Mouse (Mus musculus) limb, embryonic 10.5 days (tissue): Measurements from ENCODE around the gene Man1c1. TPM values are rescaled to one million over a fixed set of nuclear protein-coding genes. Genes with fewer than 3 reads are reported as not detected.

Experiments used
- DNase-seq: peaks from one replicate; pipeline ENCODE4 v3.0.0-alpha.2; 2017; ENCODE audit warnings: low spot score
- H3K27ac ChIP-seq: fragments of 300-500 bp; sonication (generic); 2 replicates; pipeline ENCODE4 v1.5.1; 2016; ENCODE audit warnings: mild to moderate bottlenecking
- H3K27me3 ChIP-seq: fragments of 300-500 bp; sonication (generic); 2 replicates; pipeline ENCODE4 v1.6.1; 2016; ENCODE audit warnings: low read depth, mild to moderate bottlenecking; ENCODE audit not compliant: poor library complexity, severe bottlenecking
- H3K36me3 ChIP-seq: fragments of 300-500 bp; sonication (generic); 2 replicates; pipeline ENCODE4 v1.6.1; 2016; ENCODE audit warnings: mild to moderate bottlenecking, moderate library complexity
- H3K4me1 ChIP-seq: fragments of 300-500 bp; sonication (generic); 2 replicates; pipeline ENCODE4 v1.6.1; 2016
- H3K4me3 ChIP-seq: fragments of 300-500 bp; sonication (generic); 2 replicates; pipeline ENCODE4 v1.5.1; 2016; ENCODE audit warnings: mild to moderate bottlenecking, moderate library complexity
- H3K9me3 ChIP-seq: fragments of 300-500 bp; sonication (generic); replicated peaks from 2 replicates; pipeline ENCODE4 v1.6.1; 2016; ENCODE audit warnings: mild to moderate bottlenecking
- WGBS: fragments of 180-500 bp; shearing (Covaris S2); methylation state at CpG from one replicate; pipeline ENCODE4 v1.1.7; 2016; 5-methylcytosine and 5-hydroxymethylcytosine counted together
- polyA plus RNA-seq: library from polyadenylated mRNA; unstranded; fragments of >200 nt; fragmentation: Nextera tagmentation; extraction: Ambion mirVana; gene quantifications from 2 replicates; pipeline ENCODE4 v1.2.1, GENCODE M21; 2016

Gene Man1c1
- polyA plus RNA-seq: 1.6 and 2.0 TPM in 2 replicates

GRCm38 (mm10) chr4:134703835-134704546 lies at the start of gene Man1c1:
Man1c1 (minus strand) TSS chr4:134704290.
- under 1% methylated on average over 80 of the region's 81 CpGs for WGBS
- peaks cover 36% of the 10 kb centered on the region for H3K4me1 ChIP-seq
- peak within 1 kb of the TSS; percentile 81 for H3K27ac ChIP-seq
- peak; percentile 100 for DNase-seq
- no peaks in the 10 kb centered on the region for H3K36me3 ChIP-seq
- peaks cover 37% of the 10 kb centered on the region for H3K27me3 ChIP-seq
- H3K9me3 ChIP-seq: no peaks in the 10 kb centered on the region
- peak within 1 kb of the TSS; percentile 71 for H3K4me3 ChIP-seq

GRCm38 (mm10) chr4:134753516-134754261 lies 49.6 kb upstream of the Man1c1 start:
- Histone ChIP-seq H3K27me3 (no peaks in the 10 kb centered on the region), H3K4me3 (peak overlapping the region; percentile 2; the same call in 1 of the 2 replicates), H3K4me1 (peaks cover 90% of the 10 kb centered on the region), H3K9me3 (no peaks in the 10 kb centered on the region), H3K27ac (peak overlapping the region; percentile 65), H3K36me3 (peaks cover 11% of the 10 kb centered on the region)
- 53% methylated on average over 17 of the region's 17 CpGs for WGBS
- DNase-seq: no peak

GRCm38 (mm10) chr4:134752911-134753426 lies 48.9 kb upstream of the Man1c1 start:
- H3K4me3 ChIP-seq: no peak overlapping the region
- H3K36me3 ChIP-seq: peaks cover 15% of the 10 kb centered on the region
- H3K27me3 ChIP-seq: no peaks in the 10 kb centered on the region
- no peaks in the 10 kb centered on the region for H3K9me3 ChIP-seq
- WGBS: 50% methylated on average over 11 of the region's 11 CpGs
- DNase-seq: peak; percentile 59
- H3K27ac ChIP-seq: peak overlapping the region; percentile 65
- H3K4me1 ChIP-seq: peaks cover 87% of the 10 kb centered on the region

GRCm38 (mm10) chr4:134751682-134752380 lies 47.7 kb upstream of the Man1c1 start:
- Histone ChIP-seq H3K9me3 (no peaks in the 10 kb centered on the region), H3K27ac (peak overlapping the region; percentile 65), H3K27me3 (no peaks in the 10 kb centered on the region), H3K36me3 (peaks cover 26% of the 10 kb centered on the region), H3K4me1 (peaks cover 83% of the 10 kb centered on the region), H3K4me3 (no peak overlapping the region)
- DNase-seq: no peak
- 72% methylated on average over 18 of the region's 18 CpGs for WGBS

DNA sequence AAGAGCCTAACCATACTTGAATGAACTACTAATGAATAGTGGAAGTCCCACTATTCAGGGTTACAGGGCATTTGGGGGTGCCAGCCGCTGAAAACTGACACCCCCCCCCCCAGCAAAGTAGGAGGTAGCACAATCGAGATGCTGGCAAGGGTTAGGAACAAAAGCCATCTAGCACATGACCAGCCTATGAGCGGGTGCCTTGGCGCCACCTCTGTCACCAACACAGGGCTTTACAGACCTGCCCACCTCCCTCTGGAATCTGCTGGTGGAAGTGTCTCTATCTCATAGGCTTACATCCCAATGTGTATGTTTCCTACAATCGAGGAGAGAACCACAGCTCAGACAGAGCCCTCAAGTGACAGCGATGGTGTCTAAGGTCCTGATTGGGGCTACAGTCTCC lies 46.7 kb upstream of the Man1c1 start:
- Histone ChIP-seq H3K36me3 (peaks cover 36% of the 10 kb centered on the region), H3K27ac (peak overlapping the region; percentile 37)

GRCm38 (mm10) chr4:134750263-134750662 lies 46.2 kb upstream of the Man1c1 start:
- no peak for DNase-seq
- H3K27ac ChIP-seq: peak overlapping the region; percentile 37; the same call in 1 of the 2 replicates
- peaks cover 40% of the 10 kb centered on the region for H3K36me3 ChIP-seq

More for the DNA sequence above, 46.7 kb upstream of the Man1c1 start:
- no peaks in the 10 kb centered on the region for H3K27me3 ChIP-seq
- no peaks in the 10 kb centered on the region for H3K9me3 ChIP-seq
- peaks cover 74% of the 10 kb centered on the region for H3K4me1 ChIP-seq
- WGBS: 86% methylated on average over 6 of the region's 6 CpGs
- DNase-seq: no peak
- H3K4me3 ChIP-seq: no peak overlapping the region

GRCm38 (mm10) chr4:134749301-134750030 lies 45.4 kb upstream of the Man1c1 start:
- Histone ChIP-seq H3K4me3 (no peak overlapping the region), H3K27me3 (no peaks in the 10 kb centered on the region), H3K4me1 (peaks cover 61% of the 10 kb centered on the region), H3K36me3 (peaks cover 44% of the 10 kb centered on the region), H3K27ac (peak overlapping the region; percentile 37), H3K9me3 (no peaks in the 10 kb centered on the region)
- 70% methylated on average over 21 of the region's 21 CpGs for WGBS
- DNase-seq: no peak

More at GRCm38 (mm10) chr4:134750263-134750662, 46.2 kb upstream of the Man1c1 start:
- no peak overlapping the region for H3K4me3 ChIP-seq
- H3K9me3 ChIP-seq: no peaks in the 10 kb centered on the region
- H3K4me1 ChIP-seq: peaks cover 68% of the 10 kb centered on the region
- WGBS: 79% methylated on average over 5 of the region's 5 CpGs
- H3K27me3 ChIP-seq: no peaks in the 10 kb centered on the region

DNA sequence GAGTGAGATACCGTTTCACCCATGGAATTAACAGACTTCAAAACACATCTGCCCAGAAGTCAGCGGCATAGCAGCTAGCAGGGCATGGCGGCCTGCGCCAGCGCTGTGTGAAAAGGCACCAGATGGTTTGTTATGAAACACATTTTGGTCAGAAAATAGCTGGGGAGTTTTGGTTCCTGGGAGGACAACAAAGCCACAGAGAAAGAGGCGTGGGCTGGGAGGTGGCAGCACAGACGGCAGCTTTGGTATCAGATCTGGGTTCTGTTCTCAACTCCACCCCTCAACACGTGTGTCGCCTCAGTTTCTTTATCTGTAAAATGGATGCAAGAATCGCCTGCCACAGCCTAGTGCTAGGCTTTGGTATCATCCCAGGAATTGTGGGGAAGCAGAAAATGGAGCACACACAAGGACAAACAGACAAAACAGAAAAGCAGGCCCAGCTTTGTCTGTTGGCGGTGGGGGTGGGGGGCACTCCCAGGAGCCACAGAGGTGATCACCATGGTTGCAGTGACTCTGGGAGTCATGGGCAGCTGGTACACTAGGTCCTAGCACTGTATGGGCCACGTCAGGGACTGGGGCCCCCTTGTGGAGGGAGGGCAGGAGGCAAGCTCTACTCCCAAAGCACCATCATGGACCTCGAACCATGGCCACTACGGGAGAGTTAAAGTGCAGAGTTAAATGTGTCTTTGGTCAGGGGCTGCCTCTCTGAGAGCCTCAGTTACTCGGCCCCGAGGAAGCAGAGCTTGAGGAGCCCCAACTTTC lies 42.0 kb upstream of the Man1c1 start:
- WGBS: 91% methylated on average over 16 of the region's 16 CpGs
- H3K27ac ChIP-seq: no peak overlapping the region
- no peaks in the 10 kb centered on the region for H3K9me3 ChIP-seq
- no peak for DNase-seq
- peaks cover 42% of the 10 kb centered on the region for H3K4me1 ChIP-seq
- H3K27me3 ChIP-seq: 0 out of 2 replicates have a peak, but pooled peaks cover 8% of the 10 kb centered on the region
- H3K36me3 ChIP-seq: peaks cover 44% of the 10 kb centered on the region
- no peak overlapping the region for H3K4me3 ChIP-seq

DNA sequence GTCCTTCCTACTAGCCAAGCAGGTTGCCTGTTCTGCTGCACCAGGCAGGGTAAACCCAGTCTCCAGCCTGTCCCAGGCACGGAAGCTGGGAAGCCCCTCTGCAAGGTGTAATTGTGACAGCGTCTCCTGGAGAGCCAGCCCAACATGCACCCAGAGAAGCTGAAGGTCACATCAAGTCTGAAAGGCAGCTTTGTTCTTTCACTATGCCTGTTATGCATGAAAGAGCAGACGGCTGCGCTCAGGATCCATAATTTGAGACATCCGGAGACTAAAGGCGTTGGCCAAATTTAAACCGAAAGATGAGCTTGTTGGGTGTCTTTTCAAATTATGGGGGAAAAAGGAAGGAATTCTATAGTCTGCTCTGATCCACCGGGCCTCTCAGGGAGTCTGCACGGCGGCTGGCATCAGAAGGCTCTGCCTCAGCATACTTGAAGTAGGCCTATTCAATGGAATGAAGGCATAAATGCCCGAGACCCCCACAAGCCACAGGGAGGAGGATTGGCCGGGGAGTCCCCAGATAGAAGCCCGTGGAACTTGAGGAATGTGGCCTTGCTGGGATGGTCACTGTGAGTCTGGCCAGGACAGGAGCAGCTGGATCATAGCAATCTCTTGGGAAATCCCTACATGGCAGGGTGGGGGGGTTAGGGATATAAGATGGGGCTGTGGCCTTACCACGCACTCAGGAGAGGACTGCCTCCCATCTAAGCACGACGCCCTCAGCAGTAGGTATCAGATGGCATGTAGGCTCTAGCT lies 40.0 kb upstream of the Man1c1 start:
- Histone ChIP-seq H3K27me3 (0 out of 2 replicates have a peak, but pooled peaks cover 14% of the 10 kb centered on the region), H3K9me3 (no peaks in the 10 kb centered on the region), H3K4me3 (no peak overlapping the region), H3K36me3 (peaks cover 36% of the 10 kb centered on the region), H3K27ac (no peak overlapping the region), H3K4me1 (peaks cover 22% of the 10 kb centered on the region)
- DNase-seq: no peak
- WGBS: 81% methylated on average over 16 of the region's 16 CpGs

DNA sequence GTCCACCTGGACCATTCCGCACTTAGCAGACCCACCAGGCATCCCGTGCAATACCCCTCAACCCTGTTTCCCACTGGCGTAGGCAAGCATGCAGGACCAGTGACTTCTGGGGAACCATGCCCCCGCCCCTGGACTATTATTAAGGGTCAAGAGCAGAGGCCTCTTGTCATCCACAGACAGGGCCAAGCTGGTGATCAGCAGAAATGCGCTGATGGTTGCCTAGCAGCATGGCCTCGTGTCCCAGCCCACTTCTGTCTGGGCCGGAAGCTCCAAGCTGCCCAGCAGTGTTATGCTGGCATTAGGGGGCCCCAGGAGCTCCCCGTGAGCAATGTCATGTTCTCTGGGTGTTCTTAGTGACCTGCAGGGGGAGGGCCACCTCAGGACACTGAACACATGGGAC lies 37.9 kb upstream of the Man1c1 start:
- Histone ChIP-seq H3K9me3 (no peaks in the 10 kb centered on the region), H3K36me3 (peaks cover 19% of the 10 kb centered on the region), H3K4me3 (no peak overlapping the region), H3K27me3 (peaks cover 35% of the 10 kb centered on the region), H3K27ac (no peak overlapping the region), H3K4me1 (peaks cover 32% of the 10 kb centered on the region)
- 84% methylated on average over 8 of the region's 8 CpGs for WGBS
- DNase-seq: no peak

DNA sequence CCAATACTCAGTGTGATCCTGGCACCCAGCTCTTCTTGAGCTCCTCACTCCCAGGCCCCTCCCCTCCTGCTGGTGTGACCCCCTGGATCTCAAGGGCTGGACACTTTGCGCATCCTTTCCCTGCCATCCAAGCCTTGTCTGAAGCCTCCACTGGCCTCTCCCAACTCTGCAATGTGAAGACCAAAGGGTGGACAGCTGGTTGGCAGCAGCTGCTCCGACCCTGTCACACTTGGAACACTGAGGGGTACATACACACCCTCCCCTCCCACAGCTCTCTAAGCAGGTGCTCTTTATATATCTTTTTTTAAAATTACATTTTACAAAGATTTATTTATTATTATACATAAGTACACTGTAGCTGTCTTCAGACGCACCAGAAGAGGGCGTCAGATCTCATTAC lies 36.1 kb upstream of the Man1c1 start:
- no peaks in the 10 kb centered on the region for H3K9me3 ChIP-seq
- no peak overlapping the region for H3K27ac ChIP-seq
- DNase-seq: no peak
- H3K4me1 ChIP-seq: peaks cover 49% of the 10 kb centered on the region
- no peak overlapping the region for H3K4me3 ChIP-seq
- 89% methylated on average over 4 of the region's 4 CpGs for WGBS
- peaks cover 40% of the 10 kb centered on the region for H3K27me3 ChIP-seq
- 0 out of 2 replicates have a peak, but pooled peaks cover 2% of the 10 kb centered on the region for H3K36me3 ChIP-seq
